Mouse (Mus musculus) spleen, adult 2 months (tissue): ENCODE measurements around the gene Capg.

Experiments
- CTCF ChIP-seq: fragments of 200-500 bp; IDR thresholded peaks from 2 replicates; pipeline ENCODE4 v1.5.1; 2011; ENCODE audit warnings: mild to moderate bottlenecking, inconsistent platforms; ENCODE audit not compliant: insufficient read depth, insufficient read length, insufficient replicate concordance; ENCODE audit errors: extremely low read depth
- POLR2A ChIP-seq: fragments of 200-500 bp; IDR thresholded peaks from 2 replicates; pipeline ENCODE4 v1.6.1; 2011; ENCODE audit warnings: low read depth, low read length, inconsistent platforms

- TF ChIP-seq CTCF (no peak), POLR2A (no peak)
Measured at GRCm38 (mm10) chr6:72600216-72600615, 56.0 kb downstream of the Capg start.
